In the genomic region with DNA sequence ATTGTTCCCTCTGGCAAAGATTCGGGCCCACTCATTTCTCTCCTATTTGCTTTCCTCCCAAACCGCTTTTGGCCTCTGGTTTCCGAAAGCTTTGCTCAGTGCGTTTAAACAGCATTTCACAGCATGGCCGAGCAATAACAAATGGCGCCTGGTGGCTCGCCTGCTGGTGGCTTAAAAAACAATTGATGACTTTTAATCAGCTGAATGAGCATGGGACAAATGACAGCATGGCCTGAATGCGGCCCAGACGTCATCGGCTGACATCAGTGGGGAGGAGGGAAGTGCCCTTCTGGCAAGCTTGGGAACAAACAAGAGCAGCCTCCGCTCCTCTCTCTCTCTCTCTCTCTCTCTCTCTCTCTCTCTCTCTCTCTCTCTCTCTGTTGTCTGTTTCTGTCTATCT, we compare ENCODE assay signal across 8 mouse cellular contexts.
DNase-seq lines count a peak whose midpoint lies in the region; ATAC-seq and TF ChIP-seq lines count a peak whose summit lies in the region.

No protein-coding gene starts in this region.

- ATAC-seq in midbrain, embryonic 16.5 days, result no peak

- TF ChIP-seq CTCF in cerebellum, adult 2 months (IDR thresholded peaks at IDR 0.05; ENCODE audit: borderline replicate concordance, insufficient read depth, low read depth, low read length), result no peak

- no peak overlapping the region for H3K9ac ChIP-seq in midbrain, embryonic 16.5 days (ENCODE audit: low read depth, low read length)

- WGBS in cerebellum, adult 2 months, result 23% methylated on average over 11 of the region's 11 CpGs
- WGBS in midbrain, embryonic 16.5 days, result 13% methylated on average over 11 of the region's 11 CpGs

- peak overlapping the region; percentile 17; the same call in 1 of the 2 replicates for H3K4me2 ChIP-seq in midbrain, embryonic 16.5 days (ENCODE audit: low read length)

- peaks cover 19% of the 10 kb centered on the region for H3K4me1 ChIP-seq in cerebellum, adult 2 months (ENCODE audit: control insufficient read depth, insufficient read depth, low read length)
- H3K4me1 ChIP-seq in midbrain, embryonic 16.5 days (ENCODE audit: control insufficient read depth, insufficient read depth, low read length), result no peaks in the 10 kb centered on the region; the same call in none of the 2 replicates

- H3K4me3 ChIP-seq in cerebellum, adult 2 months (replicated peaks; ENCODE audit: insufficient read depth, low read depth, low read length), result no peak overlapping the region
- no peak overlapping the region for H3K4me3 ChIP-seq in midbrain, embryonic 16.5 days (ENCODE audit: low read depth, low read length)

- TF ChIP-seq POLR2A in cerebellum, adult 2 months (IDR thresholded peaks at IDR 0.05; ENCODE audit: borderline replicate concordance, insufficient read depth, low read length), result no peak

- H3K9me3 ChIP-seq in midbrain, embryonic 16.5 days (replicated peaks; ENCODE audit: control insufficient read depth, low read length, poor library complexity, severe bottlenecking), result no peaks in the 10 kb centered on the region

- H3K36me3 ChIP-seq in midbrain, embryonic 16.5 days (ENCODE audit: control insufficient read depth, insufficient read depth, low read length), result no peaks in the 10 kb centered on the region

- DNase-seq in cerebellum, adult 2 months, result peak; percentile 57 to 67
- DNase-seq in cerebellum, adult 11 months, result no peak
- peak; percentile 9 for DNase-seq in R1 (ENCODE audit: low read depth, low spot score)
- DNase-seq in heart, adult 8-10 months (ENCODE audit: low spot score), result peak; percentile 40
- peak; percentile 68 for DNase-seq in layer of hippocampus, adult 9-11 months
- DNase-seq in adrenal gland, postnatal 25 days, result no peak
- no peak for DNase-seq in thymus, postnatal 25 days

- H3K27ac ChIP-seq in cerebellum, adult 2 months (ENCODE audit: insufficient read depth, low read length), result no peak overlapping the region
- H3K27ac ChIP-seq in midbrain, embryonic 16.5 days (ENCODE audit: low read length), result peak overlapping the region; percentile 46; the same call in 1 of the 2 replicates

- H3K27me3 ChIP-seq in cerebellum, adult 2 months (ENCODE audit: control insufficient read depth, insufficient read depth, low read length), result no peaks in the 10 kb centered on the region
- H3K27me3 ChIP-seq in midbrain, embryonic 16.5 days (ENCODE audit: control insufficient read depth, insufficient read depth, low read depth, low read length), result no peaks in the 10 kb centered on the region

Comparison
In these comparisons a context has a peak if more than half of its experiments do, and no peak if none do; other contexts are left out.
1. DNase-seq: peak in cerebellum, adult 2 months (2 of 2), R1 (single experiment), heart, adult 8-10 months (single experiment) and layer of hippocampus, adult 9-11 months (single experiment); none in cerebellum, adult 11 months (single experiment), adrenal gland, postnatal 25 days (single experiment) and thymus, postnatal 25 days (single experiment).